Mouse (Mus musculus): ENCODE measurements at regions not wholly inside any gene's neighbourhood (a gene's known extent, or its start where the extent isn't known, plus 50 kb on each side); places are given as distances from the start of the nearest gene placed in this dataset.

- Histone ChIP-seq H3K9ac (ENCODE audit: insufficient read depth, low read depth) (no peak overlapping the region), H3K27me3 (replicated peaks) (no peaks in the 10 kb centered on the region), H3K36me3 (replicated peaks in 1 of 2; ENCODE audit: control insufficient read depth in 1 of 2, insufficient read depth in 1 of 2, low read length in 1 of 2) (no peaks in the 10 kb centered on the region), H3K4me3 (replicated peaks in 1 of 3; ENCODE audit: low read depth in 2 of 3, low read length in 2 of 3, poor library complexity in 1 of 3) (no peak overlapping the region), H3K79me2 (replicated peaks; ENCODE audit: control insufficient read depth, extremely low read depth, insufficient read depth, poor library complexity, severe bottlenecking) (no peaks in the 10 kb centered on the region), H3K9me3 (replicated peaks; ENCODE audit: low read length) (peaks cover 34% of the 10 kb centered on the region), H3K27ac (ENCODE audit: insufficient read depth, low read depth) (no peak overlapping the region), H3K4me1 (ENCODE audit: control insufficient read depth in 1 of 2, insufficient read depth in 2 of 2) (no peaks in the 10 kb centered on the region), H3K4me2 (ENCODE audit: insufficient read depth, low read depth, poor library complexity, severe bottlenecking) (no peak overlapping the region)
- dilution Hi-C loops (cut with MboI; ENCODE audit: extremely low pct_ligation_motif_present, extremely low pct_unique_long_range_greater_than_20kb, low sequenced_read_pairs) = no loop called here
- in situ Hi-C loops (cut with MboI; ENCODE audit: low pct_ligation_motif_present, low pct_unique_long_range_greater_than_20kb, low sequenced_read_pairs) = no loop called here
- TF ChIP-seq MAZ (IDR thresholded peaks at IDR 0.05; ENCODE audit: low read depth, low read length) (no peak), MYC (IDR thresholded peaks at IDR 0.05; ENCODE audit: low read depth, low read length) (no peak), CHD2 (IDR thresholded peaks at IDR 0.05; ENCODE audit: low read length) (no peak), JUN (IDR thresholded peaks at IDR 0.05; ENCODE audit: insufficient read depth, low read depth, low read length) (no peak), CTCF (conservative IDR thresholded peaks at IDR 0.05 in 1 of 2, IDR thresholded peaks at IDR 0.05 in 1 of 2; ENCODE audit: low read depth in 2 of 2, low read length in 2 of 2) (no peak), ZMIZ1 (IDR thresholded peaks at IDR 0.05; ENCODE audit: low read depth, low read length) (no peak), MAX (IDR thresholded peaks at IDR 0.05; ENCODE audit: low read length) (no peak), MXI1 (IDR thresholded peaks at IDR 0.05; ENCODE audit: low read depth, low read length) (no peak), RCOR1 (conservative IDR thresholded peaks at IDR 0.05; ENCODE audit: low read depth, low read length) (no peak), ZNF384 (IDR thresholded peaks at IDR 0.05; ENCODE audit: low read depth, low read length) (no peak), USF1 (IDR thresholded peaks at IDR 0.05; ENCODE audit: low read depth, low read length) (no peak), TCF12 (IDR thresholded peaks at IDR 0.05; ENCODE audit: low read depth, low read length) (no peak), ELF1 (IDR thresholded peaks at IDR 0.05; ENCODE audit: low read depth, low read length) (no peak), POLR2AphosphoS2 (IDR thresholded peaks at IDR 0.05; ENCODE audit: low read depth, low read length) (no peak), SMC3 (IDR thresholded peaks at IDR 0.05; ENCODE audit: low read depth, low read length) (no peak)
- DNase-seq (ENCODE audit: extremely low read depth) = no peak
Measured at GRCm38 (mm10) chr1:41121636-41122175, 316.3 kb downstream of the Tmem182 start.

- H3K9ac ChIP-seq (ENCODE audit: insufficient read depth, low read depth) = no peak overlapping the region
- no peaks in the 10 kb centered on the region for H3K36me3 ChIP-seq (replicated peaks in 1 of 2; ENCODE audit: control insufficient read depth in 1 of 2, insufficient read depth in 1 of 2, low read length in 1 of 2)
- no peak for DNase-seq (ENCODE audit: extremely low read depth)
- TF ChIP-seq MAFK (IDR thresholded peaks at IDR 0.05; ENCODE audit: insufficient replicate concordance, low read length) = no peak
- TF ChIP-seq MAZ (IDR thresholded peaks at IDR 0.05; ENCODE audit: low read depth, low read length) = no peak
- TF ChIP-seq ZNF384 (IDR thresholded peaks at IDR 0.05; ENCODE audit: low read depth, low read length) = no peak
- TF ChIP-seq ETS1 (conservative IDR thresholded peaks at IDR 0.05; ENCODE audit: low read depth, low read length) = no peak
- no peak for TF ChIP-seq USF1 (IDR thresholded peaks at IDR 0.05; ENCODE audit: low read depth, low read length)
- TF ChIP-seq ELF1 (IDR thresholded peaks at IDR 0.05; ENCODE audit: low read depth, low read length) = no peak
- no peak for TF ChIP-seq MAX (IDR thresholded peaks at IDR 0.05; ENCODE audit: low read length)
- no peak for TF ChIP-seq TBP (conservative IDR thresholded peaks at IDR 0.05; ENCODE audit: low read depth, low read length)
- no peak for TF ChIP-seq ZKSCAN1 (IDR thresholded peaks at IDR 0.05; ENCODE audit: borderline replicate concordance, low read depth, low read length)
- TF ChIP-seq MYC (IDR thresholded peaks at IDR 0.05; ENCODE audit: low read depth, low read length) = no peak
- no peak for TF ChIP-seq POLR2AphosphoS2 (IDR thresholded peaks at IDR 0.05; ENCODE audit: low read depth, low read length)
- TF ChIP-seq ZC3H11A (IDR thresholded peaks at IDR 0.05; ENCODE audit: low read depth, low read length) = no peak
- no peak for TF ChIP-seq CHD1 (IDR thresholded peaks at IDR 0.05; ENCODE audit: low read depth, low read length)
- no peak for TF ChIP-seq HCFC1 (IDR thresholded peaks at IDR 0.05; ENCODE audit: low read depth, low read length)
- TF ChIP-seq JUND (conservative IDR thresholded peaks at IDR 0.05; ENCODE audit: low read depth, low read length) = no peak
- no peak for TF ChIP-seq RCOR1 (conservative IDR thresholded peaks at IDR 0.05; ENCODE audit: low read depth, low read length)
- no peak for TF ChIP-seq PAX5 (IDR thresholded peaks at IDR 0.05; ENCODE audit: low read length)
- TF ChIP-seq NELFE (IDR thresholded peaks at IDR 0.05; ENCODE audit: low read depth, low read length) = no peak
- TF ChIP-seq CTCF (conservative IDR thresholded peaks at IDR 0.05 in 1 of 2, IDR thresholded peaks at IDR 0.05 in 1 of 2; ENCODE audit: low read depth in 2 of 2, low read length in 2 of 2) = no peak
- TF ChIP-seq MXI1 (IDR thresholded peaks at IDR 0.05; ENCODE audit: low read depth, low read length) = no peak
- H3K27me3 ChIP-seq (replicated peaks) = no peaks in the 10 kb centered on the region
- H3K4me3 ChIP-seq (replicated peaks in 1 of 3; ENCODE audit: low read depth in 2 of 3, low read length in 2 of 3, poor library complexity in 1 of 3) = no peak overlapping the region
- in situ Hi-C loops (cut with MboI; ENCODE audit: low pct_ligation_motif_present, low pct_unique_long_range_greater_than_20kb, low sequenced_read_pairs) = no loop called here
- H3K9me3 ChIP-seq (replicated peaks; ENCODE audit: low read length) = peaks cover 73% of the 10 kb centered on the region
- no peak overlapping the region for H3K27ac ChIP-seq (ENCODE audit: insufficient read depth, low read depth)
- no peak overlapping the region for H3K4me2 ChIP-seq (ENCODE audit: insufficient read depth, low read depth, poor library complexity, severe bottlenecking)
- dilution Hi-C loops (cut with MboI; ENCODE audit: extremely low pct_ligation_motif_present, extremely low pct_unique_long_range_greater_than_20kb, low sequenced_read_pairs) = no loop called here
- H3K4me1 ChIP-seq (ENCODE audit: control insufficient read depth in 1 of 2, insufficient read depth in 2 of 2) = no peaks in the 10 kb centered on the region
- H3K79me2 ChIP-seq (replicated peaks; ENCODE audit: control insufficient read depth, extremely low read depth, insufficient read depth, poor library complexity, severe bottlenecking) = no peaks in the 10 kb centered on the region
Measured at GRCm38 (mm10) chr1:41131410-41131809, 326.0 kb downstream of the Tmem182 start.
